ENCODE assay signal across 8 mouse cellular contexts in the genomic region with DNA sequence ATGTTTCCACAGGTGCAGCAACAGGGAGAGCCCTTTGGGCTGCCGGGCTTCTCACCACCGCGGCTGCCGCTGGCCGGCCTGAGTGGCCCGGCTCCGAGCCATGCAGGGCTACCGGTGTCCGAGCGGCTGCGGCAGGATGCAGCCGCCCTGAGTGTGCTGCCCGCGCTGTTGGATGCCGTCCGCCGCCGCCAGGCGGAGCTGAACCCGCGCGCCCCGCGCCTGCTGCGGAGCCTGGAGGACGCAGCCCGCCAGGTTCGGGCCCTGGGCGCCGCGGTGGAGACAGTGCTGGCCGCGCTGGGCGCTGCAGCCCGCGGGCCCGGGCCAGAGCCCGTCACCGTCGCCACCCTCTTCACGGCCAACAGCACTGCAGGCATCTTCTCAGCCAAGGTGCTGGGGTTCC. TPM values are rescaled to one million over a fixed set of nuclear protein-coding genes. Genes with fewer than 3 reads are reported as not detected.
DNase-seq lines count a peak whose midpoint lies in the region; ATAC-seq lines count a peak whose summit lies in the region.

No protein-coding gene starts in this region.

- H3K4me3 ChIP-seq in embryonic facial prominence, embryonic 10.5 days, result peak overlapping the region; percentile 58
- H3K4me3 ChIP-seq in intestine, embryonic 16.5 days (ENCODE audit: low read length), result peak overlapping the region; percentile 42
- H3K4me3 ChIP-seq in limb, embryonic 10.5 days, result peak overlapping the region; percentile 51

- H3K9ac ChIP-seq in intestine, embryonic 16.5 days (ENCODE audit: low read depth, low read length), result peak overlapping the region; percentile 68

- H3K4me2 ChIP-seq in intestine, embryonic 16.5 days (ENCODE audit: low read depth, low read length), result peak overlapping the region; percentile 76

- under 1% methylated on average over 41 of the region's 41 CpGs for WGBS in embryonic facial prominence, embryonic 10.5 days
- 3% methylated on average over 39 of the region's 41 CpGs for WGBS in intestine, embryonic 16.5 days
- WGBS in limb, embryonic 10.5 days, result 1% methylated on average over 41 of the region's 41 CpGs

- no peaks in the 10 kb centered on the region for H3K9me3 ChIP-seq in embryonic facial prominence, embryonic 10.5 days
- H3K9me3 ChIP-seq in intestine, embryonic 16.5 days (ENCODE audit: control insufficient read depth, low read length), result no peaks in the 10 kb centered on the region
- no peaks in the 10 kb centered on the region for H3K9me3 ChIP-seq in limb, embryonic 10.5 days (replicated peaks)

- ATAC-seq in intestine, embryonic 16.5 days, result peak; percentile 64

- H3K4me1 ChIP-seq in embryonic facial prominence, embryonic 10.5 days, result peaks cover 48% of the 10 kb centered on the region
- H3K4me1 ChIP-seq in intestine, embryonic 16.5 days (ENCODE audit: control insufficient read depth, insufficient read depth, low read length), result peaks cover 19% of the 10 kb centered on the region
- peaks cover 33% of the 10 kb centered on the region for H3K4me1 ChIP-seq in limb, embryonic 10.5 days

- peak overlapping the region; percentile 77 for H3K27ac ChIP-seq in embryonic facial prominence, embryonic 10.5 days (replicated peaks)
- no peak overlapping the region for H3K27ac ChIP-seq in intestine, embryonic 16.5 days (ENCODE audit: low read length)
- H3K27ac ChIP-seq in limb, embryonic 10.5 days, result peak overlapping the region; percentile 78

- H3K27me3 ChIP-seq in embryonic facial prominence, embryonic 10.5 days (replicated peaks; ENCODE audit: low read depth, poor library complexity, severe bottlenecking), result no peaks in the 10 kb centered on the region; the same call in 1 of the 2 replicates
- H3K27me3 ChIP-seq in intestine, embryonic 16.5 days (replicated peaks; ENCODE audit: control insufficient read depth, insufficient read depth, low read length), result no peaks in the 10 kb centered on the region
- H3K27me3 ChIP-seq in limb, embryonic 10.5 days (ENCODE audit: low read depth, poor library complexity, severe bottlenecking), result no peaks in the 10 kb centered on the region

- H3K36me3 ChIP-seq in embryonic facial prominence, embryonic 10.5 days (replicated peaks), result peaks cover 12% of the 10 kb centered on the region; the same call in 1 of the 2 replicates
- H3K36me3 ChIP-seq in intestine, embryonic 16.5 days (ENCODE audit: control insufficient read depth, insufficient read depth, low read length), result peaks cover 3% of the 10 kb centered on the region; the same call in 1 of the 2 replicates
- peaks cover 15% of the 10 kb centered on the region for H3K36me3 ChIP-seq in limb, embryonic 10.5 days

- DNase-seq in adrenal gland, postnatal 36 days, result peak; percentile 81 to 88
- peak; percentile 86 for DNase-seq in embryonic facial prominence, embryonic 10.5 days (ENCODE audit: low spot score)
- peak; percentile 94 for DNase-seq in heart, adult 11 months
- peak; percentile 87 for DNase-seq in limb, embryonic 10.5 days (ENCODE audit: low spot score)
- peak; percentile 68 for DNase-seq in mesoderm, embryonic 11.5 days (ENCODE audit: low read depth, low spot score)
- DNase-seq in right cerebral cortex, postnatal 10 days (ENCODE audit: low spot score in 2 of 2), result peak; percentile 61 to 77
- peak; percentile 70 for DNase-seq in urinary bladder, postnatal 25 days (ENCODE audit: low spot score)

RNA-seq across cellular contexts. Expression of a gene that starts 4.5 kb away (rescaled TPM):
- 1 to 10 TPM; 3.2 to 4.2 TPM for total RNA-seq in adrenal gland, postnatal 36 days (2021)
- 9.4 and 10.7 TPM in 2 replicates for polyA plus RNA-seq in embryonic facial prominence, embryonic 10.5 days (2016; fragmentation: Nextera tagmentation; extraction: Ambion mirVana)
- 5.2 and 6.5 TPM in 2 replicates for polyA plus RNA-seq in intestine, embryonic 16.5 days (2015; fragmentation: Nextera tagmentation; extraction: Ambion mirVana)
- polyA plus RNA-seq in limb, embryonic 10.5 days (2016; fragmentation: Nextera tagmentation; extraction: Ambion mirVana), result 11.1 and 14.2 TPM in 2 replicates

RNA-seq across cellular contexts. Expression of a gene that starts 8.3 kb away (rescaled TPM):
- total RNA-seq in adrenal gland, postnatal 36 days (2021), result 100 to 1,000 TPM in 1 of 2 experiments, 10 to 100 TPM in 1; 63.6 to 103 TPM
- polyA plus RNA-seq in embryonic facial prominence, embryonic 10.5 days (2016; fragmentation: Nextera tagmentation; extraction: Ambion mirVana), result 60.2 and 70.0 TPM in 2 replicates
- polyA plus RNA-seq in intestine, embryonic 16.5 days (2015; fragmentation: Nextera tagmentation; extraction: Ambion mirVana), result 24.9 and 34.5 TPM in 2 replicates
- polyA plus RNA-seq in limb, embryonic 10.5 days (2016; fragmentation: Nextera tagmentation; extraction: Ambion mirVana), result 77.9 and 79.5 TPM in 2 replicates

RNA-seq across cellular contexts. Expression of a gene that starts 15.0 kb away (rescaled TPM):
- not detected for total RNA-seq in adrenal gland, postnatal 36 days (2021)
- 0.19 TPM in 2 replicates for polyA plus RNA-seq in embryonic facial prominence, embryonic 10.5 days (2016; fragmentation: Nextera tagmentation; extraction: Ambion mirVana)
- 0.07 and 0.12 TPM in 2 replicates for polyA plus RNA-seq in intestine, embryonic 16.5 days (2015; fragmentation: Nextera tagmentation; extraction: Ambion mirVana)
- polyA plus RNA-seq in limb, embryonic 10.5 days (2016; fragmentation: Nextera tagmentation; extraction: Ambion mirVana), result 0.28 and 0.73 TPM in 2 replicates

RNA-seq across cellular contexts. Expression of a gene that starts 27.4 kb away (rescaled TPM):
- 10 to 100 TPM; 13.1 to 13.7 TPM for total RNA-seq in adrenal gland, postnatal 36 days (2021)
- 8.9 and 9.0 TPM in 2 replicates for polyA plus RNA-seq in embryonic facial prominence, embryonic 10.5 days (2016; fragmentation: Nextera tagmentation; extraction: Ambion mirVana)
- polyA plus RNA-seq in intestine, embryonic 16.5 days (2015; fragmentation: Nextera tagmentation; extraction: Ambion mirVana), result 1.9 and 2.4 TPM in 2 replicates
- polyA plus RNA-seq in limb, embryonic 10.5 days (2016; fragmentation: Nextera tagmentation; extraction: Ambion mirVana), result 9.4 and 10.8 TPM in 2 replicates

RNA-seq across cellular contexts. Expression of a gene that starts 52.6 kb away (rescaled TPM):
- 10 to 100 TPM; 27.7 to 36.3 TPM for total RNA-seq in adrenal gland, postnatal 36 days (2021)
- polyA plus RNA-seq in embryonic facial prominence, embryonic 10.5 days (2016; fragmentation: Nextera tagmentation; extraction: Ambion mirVana), result 12.9 and 13.6 TPM in 2 replicates
- polyA plus RNA-seq in intestine, embryonic 16.5 days (2015; fragmentation: Nextera tagmentation; extraction: Ambion mirVana), result 24.6 and 24.9 TPM in 2 replicates
- polyA plus RNA-seq in limb, embryonic 10.5 days (2016; fragmentation: Nextera tagmentation; extraction: Ambion mirVana), result 15.2 and 16.0 TPM in 2 replicates
